Mouse (Mus musculus): ENCODE results near the gene Kri1. TPM values are rescaled to one million over a fixed set of nuclear protein-coding genes. Genes with fewer than 3 reads are reported as not detected.
"Not testable (repeated sequence)": the region's sequence is repeated elsewhere in the genome, so short reads cannot be mapped to it uniquely, and the experiment has no call there.

Kri1 gene
- polyA plus RNA-seq, 1 experiment from 2014 or later = 15.6 TPM

DNA sequence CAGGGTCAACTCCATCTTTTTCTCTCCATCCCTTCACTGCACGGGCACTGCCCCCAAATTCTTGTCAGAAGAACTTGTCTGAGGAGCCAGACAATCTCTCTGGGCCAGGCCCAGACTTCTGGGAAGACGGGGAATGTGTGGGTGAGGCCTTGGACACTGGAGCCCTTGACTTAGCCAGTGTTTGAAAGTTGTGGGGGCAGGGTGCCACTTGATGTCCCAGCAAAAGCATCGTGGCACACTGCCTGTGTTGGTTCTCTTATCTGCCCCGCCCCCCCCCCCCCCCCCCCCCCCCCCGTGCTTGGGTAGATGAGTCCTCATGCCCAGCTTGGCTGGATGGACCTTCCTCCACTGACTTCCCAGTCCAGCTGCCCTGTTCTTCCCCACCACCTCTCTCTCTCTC, 41.3 kb upstream of the Kri1 start:
- ATAC-seq (ENCODE audit: low FRiP score) (no peak), DNase-seq (ENCODE audit: low spot score) (no peak)
- Histone ChIP-seq H3K4me2 (replicated peaks) (no peak overlapping the region), H3K36me3 (replicated peaks; ENCODE audit: control insufficient read depth, insufficient read depth) (no peaks in the 10 kb centered on the region), H3K9ac (no peak overlapping the region), H3K27me3 (ENCODE audit: control insufficient read depth, insufficient read depth, low read length) (no peaks in the 10 kb centered on the region), H3K4me1 (replicated peaks; ENCODE audit: control insufficient read depth, insufficient read depth, low read length) (no peaks in the 10 kb centered on the region), H3K27ac (no peak overlapping the region), H3K4me3 (replicated peaks; ENCODE audit: low read length) (no peak overlapping the region), H3K9me3 (ENCODE audit: control insufficient read depth, low read length) (no peaks in the 10 kb centered on the region)
- 87% methylated on average over 3 of the region's 5 CpGs for WGBS

DNA sequence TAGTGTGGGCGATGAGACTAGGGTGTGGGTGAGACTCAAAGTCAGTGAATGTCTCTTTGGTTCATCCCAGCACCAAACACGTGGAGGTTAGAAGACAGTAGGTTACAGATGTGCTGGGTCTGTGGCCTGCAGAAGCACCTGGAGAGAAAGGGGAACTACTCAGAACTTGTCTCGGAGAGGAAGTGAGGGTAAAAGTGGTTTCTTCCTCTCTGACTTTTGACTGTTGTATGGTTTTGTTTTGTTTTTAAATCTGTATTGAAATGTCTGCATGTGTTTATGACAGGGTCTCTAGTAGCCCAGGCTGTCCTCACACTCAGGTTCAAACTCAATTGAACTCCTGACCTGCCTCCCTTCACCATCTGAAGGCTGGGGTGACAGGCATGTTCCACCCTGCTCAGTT, 40.3 kb upstream of the Kri1 start:
- Histone ChIP-seq H3K27ac (no peak overlapping the region), H3K4me3 (replicated peaks; ENCODE audit: low read length) (no peak overlapping the region), H3K4me1 (replicated peaks; ENCODE audit: control insufficient read depth, insufficient read depth, low read length) (no peaks in the 10 kb centered on the region), H3K27me3 (ENCODE audit: control insufficient read depth, insufficient read depth, low read length) (no peaks in the 10 kb centered on the region), H3K36me3 (replicated peaks; ENCODE audit: control insufficient read depth, insufficient read depth) (no peaks in the 10 kb centered on the region), H3K9ac (no peak overlapping the region), H3K4me2 (replicated peaks) (no peak overlapping the region), H3K9me3 (ENCODE audit: control insufficient read depth, low read length) (no peaks in the 10 kb centered on the region)
- ATAC-seq (ENCODE audit: low FRiP score) = no peak
- 79% methylated on average over 3 of the region's 3 CpGs for WGBS
- no peak for DNase-seq (ENCODE audit: low spot score)

DNA sequence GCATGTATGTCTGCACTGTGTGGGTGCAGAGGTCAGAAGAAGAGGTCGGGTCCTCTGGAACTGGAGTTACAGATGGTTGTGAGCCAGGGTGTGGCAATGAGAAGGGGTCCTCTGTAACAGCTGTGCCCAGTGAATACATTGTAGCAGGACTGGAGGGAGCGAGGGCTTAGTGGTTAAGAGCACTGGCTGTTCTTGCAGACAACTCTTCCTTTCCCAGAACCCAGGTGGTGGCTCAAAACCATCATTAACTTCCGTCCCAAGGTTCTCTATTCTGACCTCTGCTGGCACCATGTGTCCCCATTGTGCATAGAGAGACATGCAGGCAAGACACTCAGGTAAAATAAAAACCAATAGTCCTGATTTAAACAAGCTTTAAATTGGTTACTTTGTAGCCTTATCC, 39.8 kb upstream of the Kri1 start:
- H3K4me1 ChIP-seq (replicated peaks; ENCODE audit: control insufficient read depth, insufficient read depth, low read length) = no peaks in the 10 kb centered on the region
- H3K9ac ChIP-seq = no peak overlapping the region
- H3K4me3 ChIP-seq (replicated peaks; ENCODE audit: low read length) = no peak overlapping the region
- no peaks in the 10 kb centered on the region for H3K36me3 ChIP-seq (replicated peaks; ENCODE audit: control insufficient read depth, insufficient read depth)
- 60% methylated on average over 3 of the region's 3 CpGs for WGBS
- no peaks in the 10 kb centered on the region for H3K27me3 ChIP-seq (ENCODE audit: control insufficient read depth, insufficient read depth, low read length)
- H3K9me3 ChIP-seq (ENCODE audit: control insufficient read depth, low read length) = no peaks in the 10 kb centered on the region
- ATAC-seq (ENCODE audit: low FRiP score) (no peak), DNase-seq (ENCODE audit: low spot score) (no peak)
- H3K4me2 ChIP-seq (replicated peaks) = no peak overlapping the region
- no peak overlapping the region for H3K27ac ChIP-seq

DNA sequence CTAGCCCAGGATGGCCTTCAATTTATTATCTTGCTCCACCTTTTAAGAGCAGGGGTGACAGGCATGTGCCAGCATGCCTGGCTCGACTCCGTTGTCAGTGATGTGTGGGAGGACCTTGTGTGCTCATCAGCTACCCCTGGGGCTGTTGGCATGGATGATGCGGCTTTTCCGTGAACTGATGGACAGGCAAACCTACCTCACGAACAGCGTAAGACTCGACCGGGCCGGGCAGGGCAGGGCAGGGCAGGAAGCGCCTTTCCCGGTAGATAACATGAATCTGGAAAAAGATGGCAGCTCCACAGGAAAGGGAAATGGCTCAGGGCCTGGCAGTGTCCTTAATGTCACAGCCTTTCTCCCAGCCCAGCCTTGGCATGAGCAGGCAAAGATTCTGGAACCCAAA, 36.5 kb upstream of the Kri1 start:
- DNase-seq (ENCODE audit: low spot score) (no peak), ATAC-seq (ENCODE audit: low FRiP score) (no peak)
- H3K4me3 ChIP-seq (replicated peaks; ENCODE audit: low read length) = no peak overlapping the region
- H3K27me3 ChIP-seq (ENCODE audit: control insufficient read depth, insufficient read depth, low read length) = no peaks in the 10 kb centered on the region
- H3K36me3 ChIP-seq (replicated peaks; ENCODE audit: control insufficient read depth, insufficient read depth) = no peaks in the 10 kb centered on the region
- peaks cover 20% of the 10 kb centered on the region for H3K4me1 ChIP-seq (replicated peaks; ENCODE audit: control insufficient read depth, insufficient read depth, low read length)
- no peak overlapping the region for H3K27ac ChIP-seq
- 96% methylated on average over 11 of the region's 11 CpGs for WGBS
- H3K9ac ChIP-seq = no peak overlapping the region
- no peaks in the 10 kb centered on the region for H3K9me3 ChIP-seq (ENCODE audit: control insufficient read depth, low read length)
- no peak overlapping the region for H3K4me2 ChIP-seq (replicated peaks)

DNA sequence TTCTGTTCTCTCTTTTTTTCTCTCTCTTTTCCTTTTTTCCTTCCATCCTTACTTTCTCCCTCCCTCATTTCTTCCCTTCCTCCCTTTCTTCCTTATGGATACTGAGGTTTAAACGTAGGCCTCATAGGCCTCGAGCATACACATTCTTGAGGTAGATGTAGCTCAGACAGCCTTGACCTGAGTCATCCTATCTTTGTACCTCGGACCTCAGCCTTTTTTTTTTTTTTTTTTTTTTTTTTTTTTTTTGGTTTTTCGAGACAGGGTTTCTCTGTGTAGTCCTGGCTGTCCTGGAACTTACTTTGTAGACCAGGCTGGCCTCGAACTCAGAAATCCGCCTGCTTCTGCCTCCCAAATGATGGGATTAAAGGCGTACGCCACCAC, 35.1 kb upstream of the Kri1 start:
- H3K27ac ChIP-seq; DNase-seq (ENCODE audit: low spot score); H3K9me3 ChIP-seq (ENCODE audit: control insufficient read depth, low read length); H3K9ac ChIP-seq; H3K36me3 ChIP-seq (replicated peaks; ENCODE audit: control insufficient read depth, insufficient read depth); H3K4me3 ChIP-seq (replicated peaks; ENCODE audit: low read length); H3K27me3 ChIP-seq (ENCODE audit: control insufficient read depth, insufficient read depth, low read length); ATAC-seq (ENCODE audit: low FRiP score): not testable (repeated sequence)
- peak overlapping the region; percentile 93; the same call in 1 of the 2 replicates for H3K4me2 ChIP-seq (replicated peaks)
- 93% methylated on average over 7 of the region's 8 CpGs for WGBS
- H3K4me1 ChIP-seq (replicated peaks; ENCODE audit: control insufficient read depth, insufficient read depth, low read length) = peaks cover 20% of the 10 kb centered on the region

DNA sequence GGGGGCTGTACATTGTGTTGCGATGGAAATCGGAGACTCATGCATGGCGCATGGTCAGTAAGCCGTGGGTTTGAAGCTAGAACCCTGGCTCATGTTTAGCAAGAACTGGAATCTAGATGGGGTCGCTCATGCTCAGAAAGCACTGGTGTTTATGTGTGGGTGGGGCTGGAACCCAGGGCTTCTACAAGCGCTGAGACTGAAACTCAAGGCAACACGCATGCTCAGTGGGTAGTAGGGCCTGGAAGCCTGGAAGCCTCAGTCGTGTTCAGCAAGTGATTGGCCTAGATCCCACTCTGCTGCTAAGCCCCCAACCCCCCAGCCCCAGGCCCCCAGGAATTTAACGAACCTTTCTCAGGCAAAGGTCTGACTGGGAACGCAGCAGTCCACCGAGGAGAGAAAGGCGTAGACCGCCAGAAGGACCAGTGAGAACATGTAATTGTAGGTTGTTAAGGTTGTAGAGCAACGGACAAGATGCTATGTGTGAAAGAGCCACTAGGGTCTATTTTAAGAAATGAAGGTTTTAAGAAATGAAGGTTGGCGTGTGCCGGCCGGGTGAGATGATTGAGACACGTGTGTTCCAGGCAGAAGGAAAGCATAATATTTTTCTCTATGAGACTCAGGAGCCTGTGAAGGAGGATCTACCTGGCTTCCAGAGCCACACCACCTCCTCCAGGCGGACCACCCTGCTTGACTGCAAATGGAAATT, 34.6 kb upstream of the Kri1 start:
- no peak overlapping the region; the same call in 1 of the 2 replicates for H3K4me3 ChIP-seq (replicated peaks; ENCODE audit: low read length)
- H3K36me3 ChIP-seq (replicated peaks; ENCODE audit: control insufficient read depth, insufficient read depth) = no peaks in the 10 kb centered on the region
- peaks cover 20% of the 10 kb centered on the region for H3K4me1 ChIP-seq (replicated peaks; ENCODE audit: control insufficient read depth, insufficient read depth, low read length)
- WGBS = 85% methylated on average over 19 of the region's 19 CpGs
- DNase-seq (ENCODE audit: low spot score) (no peak), ATAC-seq (ENCODE audit: low FRiP score) (no peak)
- H3K9me3 ChIP-seq (ENCODE audit: control insufficient read depth, low read length) = no peaks in the 10 kb centered on the region
- H3K4me2 ChIP-seq (replicated peaks) = peak overlapping the region; percentile 93
- H3K27me3 ChIP-seq (ENCODE audit: control insufficient read depth, insufficient read depth, low read length) = no peaks in the 10 kb centered on the region
- H3K27ac ChIP-seq = no peak overlapping the region
- H3K9ac ChIP-seq = no peak overlapping the region

DNA sequence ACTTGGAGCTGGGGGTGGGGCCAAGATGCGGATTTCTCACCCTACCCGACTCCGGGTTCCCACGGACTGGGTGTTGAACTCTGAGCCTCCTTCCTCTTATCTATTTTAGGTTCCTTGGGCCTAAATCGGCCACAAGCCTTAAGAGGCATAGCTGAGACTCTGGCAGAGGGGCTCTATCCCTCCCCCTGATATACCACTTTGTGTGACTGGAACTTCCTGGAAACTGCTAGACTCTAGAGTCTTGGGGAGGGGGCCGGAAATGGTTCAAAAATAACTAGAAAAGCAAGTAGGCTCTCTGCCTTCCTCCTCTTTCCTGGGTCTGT, 33.7 kb upstream of the Kri1 start:
- 16% methylated on average over 6 of the region's 6 CpGs for WGBS
- H3K4me1 ChIP-seq (replicated peaks; ENCODE audit: control insufficient read depth, insufficient read depth, low read length) = peaks cover 20% of the 10 kb centered on the region
- peak overlapping the region; percentile 65 for H3K9ac ChIP-seq
- ATAC-seq (ENCODE audit: low FRiP score) (no peak), DNase-seq (ENCODE audit: low spot score) (no peak)
- H3K9me3 ChIP-seq (ENCODE audit: control insufficient read depth, low read length) = no peaks in the 10 kb centered on the region
- H3K4me2 ChIP-seq (replicated peaks) = peak overlapping the region; percentile 93
- no peaks in the 10 kb centered on the region for H3K36me3 ChIP-seq (replicated peaks; ENCODE audit: control insufficient read depth, insufficient read depth)
- H3K27ac ChIP-seq = no peak overlapping the region
- H3K27me3 ChIP-seq (ENCODE audit: control insufficient read depth, insufficient read depth, low read length) = no peaks in the 10 kb centered on the region
- peak overlapping the region; percentile 63 for H3K4me3 ChIP-seq (replicated peaks; ENCODE audit: low read length)

DNA sequence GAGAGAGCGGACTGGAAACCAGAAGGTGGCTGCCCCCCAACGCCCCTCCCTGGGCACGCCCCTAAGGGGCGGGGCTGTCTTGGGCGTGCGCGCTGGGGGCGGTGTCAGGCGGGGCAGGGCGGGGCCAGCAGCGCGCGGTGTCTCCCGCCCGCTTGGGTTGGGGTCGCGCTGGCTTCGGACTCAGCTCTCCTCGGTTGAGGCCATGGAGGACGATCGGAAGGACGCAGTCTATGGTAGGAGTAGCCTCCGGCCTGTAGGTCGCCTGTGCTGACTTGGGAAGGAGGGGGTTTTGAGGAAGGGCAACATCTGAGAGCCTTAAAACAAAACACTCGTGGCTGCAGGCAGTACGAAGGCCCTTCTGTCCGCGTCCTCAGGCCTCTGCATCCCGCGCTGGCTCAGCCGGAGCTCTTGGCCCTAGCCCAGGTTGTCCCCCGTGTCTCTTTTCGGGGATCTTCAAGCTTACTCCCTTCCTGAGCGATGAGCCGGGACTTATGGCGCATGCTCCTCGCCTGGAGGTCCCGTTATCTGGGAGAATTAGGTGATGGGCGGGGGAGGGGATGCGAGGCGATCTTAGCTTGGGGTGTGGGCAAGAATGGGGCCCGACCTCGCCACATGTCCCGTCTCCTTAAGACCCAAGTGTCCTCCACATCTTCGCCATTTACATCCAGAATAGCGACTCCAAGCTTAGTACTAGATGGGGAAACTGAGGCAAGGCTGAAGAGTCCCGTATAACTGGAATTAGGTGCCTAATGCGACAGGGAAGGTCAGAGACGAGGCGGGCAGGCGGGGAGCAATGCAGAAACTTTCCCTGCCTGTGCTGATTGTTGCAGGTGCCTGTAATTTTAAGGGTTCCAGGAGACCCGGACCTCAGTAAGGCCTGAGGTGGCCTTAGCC, 33.1 kb upstream of the Kri1 start, which contains the start of gene Slc44a2:
TSS of gene Slc44a2 (plus strand) at position 80 of the 894 bp plus-strand sequence.
- WGBS = under 1% methylated on average over 52 of the region's 52 CpGs

DNA sequence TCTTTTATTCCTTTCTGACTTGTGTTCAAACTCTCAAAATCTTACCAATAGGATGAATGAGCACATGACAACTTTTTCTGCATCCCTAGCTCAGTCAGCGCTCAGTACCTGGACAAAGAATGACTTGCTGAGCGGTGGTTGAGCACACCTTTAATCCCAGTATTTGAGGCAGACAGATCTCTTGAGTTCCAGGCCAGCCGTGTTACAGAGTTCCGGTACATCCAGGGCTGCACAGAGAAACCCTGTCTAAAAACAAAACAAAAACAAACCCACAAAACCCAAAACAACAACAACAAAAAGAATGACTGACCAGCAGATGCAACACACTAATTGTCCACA, 32.5 kb upstream of the Kri1 start:
- Histone ChIP-seq H3K9me3 (ENCODE audit: control insufficient read depth, low read length) (no peaks in the 10 kb centered on the region), H3K4me1 (replicated peaks; ENCODE audit: control insufficient read depth, insufficient read depth, low read length) (peaks cover 20% of the 10 kb centered on the region), H3K4me3 (replicated peaks; ENCODE audit: low read length) (peak overlapping the region; percentile 63), H3K27me3 (ENCODE audit: control insufficient read depth, insufficient read depth, low read length) (no peaks in the 10 kb centered on the region), H3K36me3 (replicated peaks; ENCODE audit: control insufficient read depth, insufficient read depth) (no peaks in the 10 kb centered on the region), H3K27ac (no peak overlapping the region), H3K4me2 (replicated peaks) (peak overlapping the region; percentile 93), H3K9ac (peak overlapping the region; percentile 65)
- ATAC-seq (ENCODE audit: low FRiP score) (no peak; the same call in none of the 2 replicates), DNase-seq (ENCODE audit: low spot score) (no peak)
- WGBS = 27% methylated on average over 4 of the region's 4 CpGs

More for the DNA sequence above, 33.1 kb upstream of the Kri1 start, which contains the start of gene Slc44a2:
- no peaks in the 10 kb centered on the region for H3K9me3 ChIP-seq (ENCODE audit: control insufficient read depth, low read length)
- 0 out of 2 replicates have a peak within 1 kb of the TSS, but pooled peaks have one; percentile 32 for H3K27ac ChIP-seq
- ATAC-seq (ENCODE audit: low FRiP score) (peak; percentile 93), DNase-seq (ENCODE audit: low spot score) (peak; percentile 83)
- peak within 1 kb of the TSS; percentile 65 for H3K9ac ChIP-seq
- H3K4me1 ChIP-seq (replicated peaks; ENCODE audit: control insufficient read depth, insufficient read depth, low read length) = peaks cover 20% of the 10 kb centered on the region
- H3K4me2 ChIP-seq (replicated peaks) = peak within 1 kb of the TSS; percentile 93
- peak within 1 kb of the TSS; percentile 63 for H3K4me3 ChIP-seq (replicated peaks; ENCODE audit: low read length)
- no peaks in the 10 kb centered on the region for H3K36me3 ChIP-seq (replicated peaks; ENCODE audit: control insufficient read depth, insufficient read depth)
- no peaks in the 10 kb centered on the region for H3K27me3 ChIP-seq (ENCODE audit: control insufficient read depth, insufficient read depth, low read length)
